ENCODE assay signal across 16 mouse cellular contexts in the genomic region with DNA sequence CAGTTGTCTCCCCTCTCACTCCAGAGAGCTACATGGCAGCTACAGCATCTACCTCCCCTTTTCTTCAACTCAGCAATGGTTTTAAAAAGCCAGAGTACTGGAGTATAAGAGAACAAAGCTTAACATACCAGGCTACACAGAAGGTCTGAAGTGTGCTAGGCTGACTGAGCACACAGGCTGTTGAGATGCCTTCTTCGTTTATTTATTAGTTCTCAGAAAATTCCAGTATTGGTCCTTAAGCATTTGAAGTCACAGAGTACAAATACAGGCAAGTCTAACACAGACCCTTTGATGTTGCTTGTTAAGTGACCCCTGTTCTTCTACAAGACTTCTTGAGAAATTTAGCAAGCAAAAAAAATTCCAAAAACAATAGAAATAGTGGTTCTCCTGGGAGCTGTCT.
A peak's percentile ranks its signal among the peaks of the same experiment; 100 is the strongest.
DNase-seq lines count a peak whose midpoint lies in the region; ATAC-seq and TF ChIP-seq lines count a peak whose summit lies in the region.
"Had no signal": no experiment of that assay in that cellular context is flagged by ENCODE, and none has a peak within 500 bp of the region (broad histone marks: within the 10 kb centered on the region; RNA-seq: fewer than 3 reads in every experiment).

No protein-coding gene starts in this region.

- no peaks in the 10 kb centered on the region for H3K36me3 ChIP-seq in kidney, adult 2 months (ENCODE audit: control insufficient read depth, insufficient read depth, low read length)
- H3K36me3 ChIP-seq in lung, embryonic 14.5 days (ENCODE audit: insufficient read depth) = no peaks in the 10 kb centered on the region
- H3K36me3 ChIP-seq in embryonic facial prominence, embryonic 13.5 days = no peaks in the 10 kb centered on the region
- H3K36me3 ChIP-seq in limb, embryonic 13.5 days = no peaks in the 10 kb centered on the region
- H3K36me3 ChIP-seq: forebrain, embryonic 10.5 days; stomach, embryonic 15.5 days had no signal

- H3K4me3 ChIP-seq in kidney, adult 2 months (ENCODE audit: insufficient read depth, low read depth, low read length) = no peak overlapping the region
- H3K4me3 ChIP-seq in lung, embryonic 14.5 days (ENCODE audit: low read depth, low read length) = no peak overlapping the region
- H3K4me3 ChIP-seq in embryonic facial prominence, embryonic 13.5 days = no peak overlapping the region
- no peak overlapping the region for H3K4me3 ChIP-seq in limb, embryonic 13.5 days
- H3K4me3 ChIP-seq: forebrain, embryonic 10.5 days; left cerebral cortex, adult 2 months; stomach, embryonic 15.5 days had no signal

- 12% methylated on average over 1 of the region's 1 CpGs for WGBS in kidney, adult 2 months
- 53% methylated on average over 1 of the region's 1 CpGs for WGBS in lung, embryonic 14.5 days
- WGBS in embryonic facial prominence, embryonic 13.5 days = 60% methylated on average over 1 of the region's 1 CpGs
- 42% methylated on average over 1 of the region's 1 CpGs for WGBS in limb, embryonic 13.5 days

- ATAC-seq in lung, embryonic 14.5 days (ENCODE audit: insufficient read depth) = peak; percentile 42; the same call in 1 of the 2 replicates
- no peak for ATAC-seq in embryonic facial prominence, embryonic 13.5 days (ENCODE audit: insufficient number of reproducible peaks, insufficient read depth, low FRiP score, low TSS enrichment, low read depth)
- no peak for ATAC-seq in limb, embryonic 13.5 days (ENCODE audit: low FRiP score, low read depth)
- ATAC-seq: intestine, postnatal 0 days had no signal

- H3K4me2 ChIP-seq in lung, embryonic 14.5 days = peak overlapping the region; percentile 33; the same call in 1 of the 2 replicates
- no peak overlapping the region for H3K4me2 ChIP-seq in embryonic facial prominence, embryonic 13.5 days
- H3K4me2 ChIP-seq in limb, embryonic 13.5 days (replicated peaks) = no peak overlapping the region
- H3K4me2 ChIP-seq: heart, embryonic 11.5 days; stomach, embryonic 15.5 days had no signal

- no peak for TF ChIP-seq POLR2A in kidney, adult 2 months (IDR thresholded peaks at IDR 0.05; ENCODE audit: low read depth, low read length)

- H3K27ac ChIP-seq in kidney, adult 2 months (ENCODE audit: insufficient read depth, low read depth, low read length) = peak overlapping the region; percentile 76
- peak overlapping the region; percentile 75 for H3K27ac ChIP-seq in lung, embryonic 14.5 days (ENCODE audit: low read depth)
- H3K27ac ChIP-seq in embryonic facial prominence, embryonic 13.5 days = 0 out of 2 replicates have a peak overlapping the region, but pooled peaks have one; percentile 28
- peak overlapping the region; percentile 33; the same call in 1 of the 2 replicates for H3K27ac ChIP-seq in limb, embryonic 13.5 days
- H3K27ac ChIP-seq: left cerebral cortex, adult 2 months; stomach, embryonic 15.5 days had no signal

- H3K4me1 ChIP-seq in kidney, adult 2 months (ENCODE audit: control insufficient read depth, insufficient read depth, low read length) = peaks cover 46% of the 10 kb centered on the region
- peaks cover 34% of the 10 kb centered on the region for H3K4me1 ChIP-seq in lung, embryonic 14.5 days (ENCODE audit: insufficient read depth)
- peaks cover 36% of the 10 kb centered on the region for H3K4me1 ChIP-seq in embryonic facial prominence, embryonic 13.5 days
- H3K4me1 ChIP-seq in limb, embryonic 13.5 days = peaks cover 44% of the 10 kb centered on the region

- no peaks in the 10 kb centered on the region for H3K9me3 ChIP-seq in lung, embryonic 14.5 days (ENCODE audit: low read depth, low read length)
- H3K9me3 ChIP-seq in embryonic facial prominence, embryonic 13.5 days = no peaks in the 10 kb centered on the region
- H3K9me3 ChIP-seq in limb, embryonic 13.5 days = no peaks in the 10 kb centered on the region; the same call in 1 of the 2 replicates
- H3K9me3 ChIP-seq: forebrain, embryonic 10.5 days; stomach, embryonic 15.5 days had no signal

- no peak for TF ChIP-seq CTCF in kidney, adult 2 months (conservative IDR thresholded peaks at IDR 0.05; ENCODE audit: insufficient read depth, insufficient read length, low read depth, low read length)
- TF ChIP-seq CTCF in lung, embryonic 14.5 days (IDR thresholded peaks at IDR 0.05; ENCODE audit: low read depth) = no peak

- no peak for DNase-seq in kidney, adult 2 months
- DNase-seq in kidney, adult 18-20 months = no peak
- peak; percentile 28 for DNase-seq in lung, embryonic 14.5 days
- no peak for DNase-seq in lung, postnatal 4 days
- no peak for DNase-seq in cerebellum, adult 8-10 months
- DNase-seq: adrenal gland, postnatal 25 days; cerebellum, adult 9-10 months; gastrocnemius, postnatal 25 days; right cerebral cortex, postnatal 14 days had no signal

- no peaks in the 10 kb centered on the region for H3K27me3 ChIP-seq in kidney, adult 2 months (replicated peaks; ENCODE audit: control insufficient read depth, insufficient read depth, low read length)
- no peaks in the 10 kb centered on the region for H3K27me3 ChIP-seq in lung, embryonic 14.5 days (ENCODE audit: insufficient read depth, low read length)
- H3K27me3 ChIP-seq in embryonic facial prominence, embryonic 13.5 days = no peaks in the 10 kb centered on the region
- H3K27me3 ChIP-seq in limb, embryonic 13.5 days = no peaks in the 10 kb centered on the region
- H3K27me3 ChIP-seq: stomach, embryonic 15.5 days had no signal

- no peak overlapping the region for H3K9ac ChIP-seq in lung, embryonic 14.5 days
- no peak overlapping the region; the same call in 1 of the 2 replicates for H3K9ac ChIP-seq in embryonic facial prominence, embryonic 13.5 days
- H3K9ac ChIP-seq in limb, embryonic 13.5 days = no peak overlapping the region
- H3K9ac ChIP-seq: stomach, embryonic 15.5 days had no signal
